Mouse (Mus musculus): ENCODE data around the gene Kif19a. TPM values are rescaled to one million over a fixed set of nuclear protein-coding genes. Genes with fewer than 3 reads are reported as not detected.
A peak's percentile ranks its signal among the peaks of the same experiment; 100 is the strongest.

Gene Kif19a
- total RNA-seq, 2 experiments from 2014 or later = 3.2 to 3.6 TPM

GRCm38 (mm10) chr11:114786326-114786725 lies 21.1 kb downstream of the Kif19a start:
- no peak overlapping the region for H3K27ac ChIP-seq
- DNase-seq (ENCODE audit: extremely low spot score in 1 of 2, low spot score in 2 of 2) = peak; percentile 69 to 70
- intact Hi-C loops (cut with DNase I) = no loop called here

DNA sequence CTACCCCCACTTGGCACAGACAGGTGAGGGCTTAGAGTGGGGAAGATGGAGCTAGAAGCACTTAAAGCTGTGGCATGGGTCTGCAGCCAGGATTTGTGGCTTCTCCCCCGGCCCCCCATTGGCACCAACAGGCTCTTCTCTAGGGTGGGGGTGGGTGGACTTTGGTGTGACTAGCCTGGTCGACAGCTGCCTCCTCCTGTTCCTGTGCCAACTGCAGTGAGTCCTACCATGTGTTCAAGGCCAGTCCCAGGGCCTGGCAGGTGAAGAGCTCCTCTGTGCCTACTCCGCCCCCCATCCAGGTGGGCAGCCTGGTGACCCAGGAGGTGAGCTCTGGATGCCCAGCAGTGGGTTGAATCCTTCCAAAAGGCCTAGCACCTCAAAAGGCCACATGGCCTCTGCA lies 22.4 kb downstream of the Kif19a start:
- no peak overlapping the region for H3K4me3 ChIP-seq
- TF ChIP-seq CTCF (IDR thresholded peaks at IDR 0.05) = no peak
- no peak overlapping the region for H3K27ac ChIP-seq
- DNase-seq (ENCODE audit: extremely low spot score in 1 of 2, low spot score in 2 of 2) = no peak
- intact Hi-C loops (cut with DNase I) = no loop called here

More at GRCm38 (mm10) chr11:114786326-114786725, 21.1 kb downstream of the Kif19a start:
- peak overlapping the region; percentile 21 for H3K4me3 ChIP-seq
- no peak for TF ChIP-seq CTCF (IDR thresholded peaks at IDR 0.05)

- H3K27ac ChIP-seq = no peak overlapping the region
- TF ChIP-seq CTCF (IDR thresholded peaks at IDR 0.05) = no peak; the same call in none of the 2 replicates
- intact Hi-C loops (cut with DNase I) = loop anchor here (1.0 kb wide), 1 partner anchor 44 kb away; no protein-coding TSS in a partner anchor
- no peak overlapping the region for H3K4me3 ChIP-seq
- peak; percentile 79 to 87 for DNase-seq (ENCODE audit: extremely low spot score in 1 of 2, low spot score in 2 of 2)
Measured at GRCm38 (mm10) chr11:114789061-114789714, 24.0 kb downstream of the Kif19a start.

- no peak overlapping the region for H3K4me3 ChIP-seq
- intact Hi-C loops (cut with DNase I) = loop anchor here (1.0 kb wide), 1 partner anchor 44 kb away; no protein-coding TSS in a partner anchor
- H3K27ac ChIP-seq = no peak overlapping the region
- no peak for DNase-seq (ENCODE audit: extremely low spot score in 1 of 2, low spot score in 2 of 2)
- TF ChIP-seq CTCF (IDR thresholded peaks at IDR 0.05) = no peak
Measured at GRCm38 (mm10) chr11:114789716-114790115, 24.5 kb downstream of the Kif19a start.

- H3K4me3 ChIP-seq = no peak overlapping the region
- no peak overlapping the region for H3K27ac ChIP-seq
- intact Hi-C loops (cut with DNase I) = no loop called here
- no peak for TF ChIP-seq CTCF (IDR thresholded peaks at IDR 0.05)
- no peak for DNase-seq (ENCODE audit: extremely low spot score in 1 of 2, low spot score in 2 of 2)
Measured at GRCm38 (mm10) chr11:114790171-114790570, 25.0 kb downstream of the Kif19a start.

- no peak overlapping the region for H3K27ac ChIP-seq
- TF ChIP-seq CTCF (IDR thresholded peaks at IDR 0.05) = peak; percentile 25
- intact Hi-C loops (cut with DNase I) = no loop called here
- no peak for DNase-seq (ENCODE audit: extremely low spot score in 1 of 2, low spot score in 2 of 2)
- H3K4me3 ChIP-seq = no peak overlapping the region
Measured at GRCm38 (mm10) chr11:114790841-114791240, 25.7 kb downstream of the Kif19a start.

DNA sequence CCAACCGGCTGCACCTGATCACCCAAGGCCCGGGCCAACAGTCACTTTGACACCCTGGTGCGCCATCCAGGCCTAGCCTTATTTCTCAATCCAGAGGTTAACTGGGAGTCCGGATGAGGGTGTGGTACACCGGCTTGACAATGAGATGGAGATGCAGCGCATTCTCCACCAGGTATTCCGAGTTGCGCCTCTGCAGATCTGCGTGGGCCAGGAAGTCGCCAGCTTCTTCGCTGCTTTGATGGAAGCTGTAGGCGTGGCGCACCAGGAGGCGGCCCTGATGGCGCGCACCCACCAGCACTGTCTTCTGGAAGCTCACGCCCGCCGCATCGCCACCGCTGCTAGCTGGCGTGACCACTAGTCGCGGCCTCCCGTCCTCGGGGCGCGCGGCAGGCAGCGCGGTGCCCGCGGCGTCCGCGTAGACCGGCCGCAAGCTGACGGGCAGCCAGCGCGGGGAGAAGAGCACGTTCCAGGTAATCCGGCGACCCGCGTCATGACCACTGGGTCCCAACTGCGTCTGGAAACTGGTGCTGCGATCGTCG lies 26.2 kb downstream of the Kif19a start:
- no peak for TF ChIP-seq CTCF (IDR thresholded peaks at IDR 0.05)
- intact Hi-C loops (cut with DNase I) = no loop called here
- peak overlapping the region; percentile 52 for H3K4me3 ChIP-seq
- peak in 1 of 2 experiments; percentile 50 for DNase-seq (ENCODE audit: extremely low spot score in 1 of 2, low spot score in 2 of 2)
- H3K27ac ChIP-seq = peak overlapping the region; percentile 67

GRCm38 (mm10) chr11:114791891-114792411 lies 26.8 kb downstream of the Kif19a start:
- Histone ChIP-seq H3K4me3 (peak overlapping the region; percentile 52), H3K27ac (peak overlapping the region; percentile 67)
- intact Hi-C loops (cut with DNase I) = no loop called here
- TF ChIP-seq CTCF (IDR thresholded peaks at IDR 0.05) = no peak
- DNase-seq (ENCODE audit: extremely low spot score in 1 of 2, low spot score in 2 of 2) = peak; percentile 58 to 66

DNA sequence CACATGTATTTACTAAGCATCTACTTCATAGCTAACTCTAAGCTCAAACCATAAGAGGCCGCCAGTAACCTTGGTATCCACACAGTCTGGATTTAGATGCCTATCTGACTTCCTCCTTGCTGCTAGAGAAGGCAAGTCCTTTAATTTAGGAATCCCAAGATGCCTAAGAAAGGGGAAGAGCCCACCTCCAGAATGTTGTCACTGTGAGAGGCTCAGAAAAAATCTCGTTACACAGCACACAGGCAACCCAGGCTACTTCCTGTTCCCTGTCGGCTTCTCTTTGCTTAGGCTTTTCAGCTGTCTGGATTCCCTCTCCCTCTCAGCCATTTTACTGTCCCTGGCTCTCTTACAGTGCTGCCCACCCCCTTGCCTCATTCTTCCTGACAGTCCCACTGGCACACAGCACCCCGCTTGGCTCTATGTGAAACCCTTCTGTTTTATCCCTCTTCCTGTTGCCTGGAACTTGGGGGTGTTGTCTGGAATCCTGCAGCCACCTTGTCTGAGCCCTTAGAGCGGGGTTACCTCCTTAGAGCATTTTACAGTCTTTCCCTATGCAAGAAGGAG lies 27.8 kb downstream of the Kif19a start:
- H3K27ac ChIP-seq = 0 out of 2 replicates have a peak overlapping the region, but pooled peaks have one; percentile 33
- TF ChIP-seq CTCF (IDR thresholded peaks at IDR 0.05) = no peak
- H3K4me3 ChIP-seq = no peak overlapping the region
- no peak for DNase-seq (ENCODE audit: extremely low spot score in 1 of 2, low spot score in 2 of 2)
- intact Hi-C loops (cut with DNase I) = no loop called here

DNA sequence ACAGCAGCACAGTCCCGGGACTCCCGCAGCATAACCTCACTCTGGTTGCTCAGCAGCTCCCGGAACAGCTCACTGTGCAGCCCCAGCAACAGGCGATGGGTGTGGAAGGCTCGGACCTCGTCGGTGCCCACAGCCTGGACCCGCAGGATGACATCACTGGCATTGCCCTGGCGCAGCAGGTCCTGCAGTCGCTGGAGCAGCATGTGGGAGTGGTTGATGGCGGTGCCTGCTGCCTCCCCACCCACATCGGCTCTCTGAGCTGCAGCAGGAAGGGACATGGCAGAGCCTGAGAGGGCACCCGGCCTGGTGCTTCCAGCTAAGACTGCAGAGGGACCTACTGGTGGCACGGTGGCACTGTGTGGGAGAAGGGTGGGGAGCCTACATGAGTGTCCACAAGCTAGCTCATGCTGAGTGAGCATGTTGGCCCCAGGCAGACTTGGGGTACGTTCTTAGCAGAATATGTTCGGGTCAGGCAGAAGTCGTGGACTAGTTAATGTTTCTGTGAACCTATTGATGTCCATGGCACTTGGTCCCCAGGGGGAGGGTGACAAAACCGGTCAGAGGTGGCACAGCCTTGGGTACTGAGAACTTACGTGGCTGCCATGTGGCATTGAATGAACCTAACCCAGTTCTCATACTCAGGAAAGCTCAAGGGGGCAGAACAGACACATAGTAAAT lies 28.8 kb downstream of the Kif19a start:
- no peak overlapping the region; the same call in 1 of the 2 replicates for H3K4me3 ChIP-seq
- intact Hi-C loops (cut with DNase I) = loop anchor here (2.0 kb wide), 1 partner anchor 121 kb away; no protein-coding TSS in a partner anchor
- no peak for DNase-seq (ENCODE audit: extremely low spot score in 1 of 2, low spot score in 2 of 2)
- no peak for TF ChIP-seq CTCF (IDR thresholded peaks at IDR 0.05)
- 0 out of 2 replicates have a peak overlapping the region, but pooled peaks have one; percentile 44 for H3K27ac ChIP-seq

- DNase-seq (ENCODE audit: extremely low spot score in 1 of 2, low spot score in 2 of 2) = no peak
- intact Hi-C loops (cut with DNase I) = loop anchor here (1.0 to 2.0 kb wide), 2 partner anchors 28 to 122 kb away; no protein-coding TSS in a partner anchor
- H3K4me3 ChIP-seq = peak overlapping the region; percentile 33
- peak overlapping the region; percentile 70; the same call in 1 of the 2 replicates for H3K27ac ChIP-seq
- TF ChIP-seq CTCF (IDR thresholded peaks at IDR 0.05) = no peak
Measured at GRCm38 (mm10) chr11:114794691-114795090, 29.5 kb downstream of the Kif19a start.

Measured in left cerebral cortex, adult 2 months (tissue).